In genomic region chr1:77304770-77305169, GRCm38 (mm10) we compare ENCODE assay signal across 25 mouse cellular contexts.
DNase-seq lines count a peak whose midpoint lies in the region; ATAC-seq and TF ChIP-seq lines count a peak whose summit lies in the region.
"Had no signal": no experiment of that assay in that cellular context is flagged by ENCODE, and none has a peak within 500 bp of the region (broad histone marks: within the 10 kb centered on the region; RNA-seq: fewer than 3 reads in every experiment).

No protein-coding gene starts in this region.

- H3K27ac ChIP-seq in kidney, embryonic 14.5 days (ENCODE audit: low read depth, low read length), result no peak overlapping the region
- H3K27ac ChIP-seq in kidney, postnatal 0 days, result no peak overlapping the region
- H3K27ac ChIP-seq: embryonic facial prominence, embryonic 12.5 days; embryonic facial prominence, embryonic 15.5 days; gastrocnemius, adult 2 months; hindbrain, embryonic 15.5 days had no signal

- DNase-seq in embryo, embryonic 9.5 days (ENCODE audit: extremely low spot score), result peak; percentile 34
- DNase-seq in embryo, embryonic 10 days (ENCODE audit: low spot score), result no peak
- DNase-seq in kidney, adult 18-20 months, result no peak
- peak; percentile 39 for DNase-seq in kidney, postnatal 0 days (ENCODE audit: low spot score)
- no peak for DNase-seq in kidney, postnatal 36 days
- no peak for DNase-seq in thymus, postnatal 36 days
- DNase-seq: adrenal gland, postnatal 10 days; adrenal gland, postnatal 36 days; B cell, adult 2 months; cerebellum, adult 18-20 months; cerebellum, adult 9-10 months; cerebellum, postnatal 14 days; forebrain, postnatal 0 days; gastrocnemius, adult 2 months; gastrocnemius, postnatal 14 days; heart, adult 11 months had no signal

- H3K9ac ChIP-seq in kidney, embryonic 14.5 days (ENCODE audit: low read depth, low read length), result no peak overlapping the region
- no peak overlapping the region for H3K9ac ChIP-seq in kidney, postnatal 0 days (ENCODE audit: low read depth, low read length)
- H3K9ac ChIP-seq: embryonic facial prominence, embryonic 12.5 days; embryonic facial prominence, embryonic 15.5 days; forebrain, postnatal 0 days; hindbrain, embryonic 15.5 days had no signal

- WGBS in kidney, embryonic 14.5 days, result 38% methylated on average over 2 of the region's 2 CpGs
- WGBS in kidney, postnatal 0 days, result 52% methylated on average over 2 of the region's 2 CpGs

- no peaks in the 10 kb centered on the region for H3K36me3 ChIP-seq in kidney, embryonic 14.5 days (ENCODE audit: control insufficient read depth, insufficient read depth, low read length)
- H3K36me3 ChIP-seq in kidney, postnatal 0 days (ENCODE audit: insufficient read depth, low read length), result no peaks in the 10 kb centered on the region
- H3K36me3 ChIP-seq: embryonic facial prominence, embryonic 12.5 days; embryonic facial prominence, embryonic 15.5 days; G1E; hindbrain, embryonic 15.5 days had no signal

- TF ChIP-seq CTCF in kidney, postnatal 0 days (IDR thresholded peaks at IDR 0.05; ENCODE audit: low read depth), result no peak

- no peak overlapping the region for H3K4me2 ChIP-seq in kidney, embryonic 14.5 days (replicated peaks; ENCODE audit: low read depth, low read length)
- no peak overlapping the region for H3K4me2 ChIP-seq in kidney, postnatal 0 days (ENCODE audit: low read length)
- H3K4me2 ChIP-seq: embryonic facial prominence, embryonic 12.5 days; embryonic facial prominence, embryonic 15.5 days; heart, embryonic 11.5 days; hindbrain, embryonic 15.5 days had no signal

- ATAC-seq in kidney, embryonic 14.5 days (ENCODE audit: low FRiP score, low TSS enrichment), result peak; percentile 89
- no peak for ATAC-seq in kidney, postnatal 0 days (replicated peaks; ENCODE audit: low FRiP score, low read depth)
- ATAC-seq: forebrain, embryonic 14.5 days; forebrain, postnatal 0 days; Patski had no signal

- no peaks in the 10 kb centered on the region for H3K9me3 ChIP-seq in kidney, embryonic 14.5 days (ENCODE audit: control insufficient read depth, low read length)
- no peaks in the 10 kb centered on the region for H3K9me3 ChIP-seq in kidney, postnatal 0 days (replicated peaks; ENCODE audit: low read length)
- H3K9me3 ChIP-seq: embryonic facial prominence, embryonic 12.5 days; embryonic facial prominence, embryonic 15.5 days; hindbrain, embryonic 15.5 days had no signal

- no peak overlapping the region for H3K4me3 ChIP-seq in kidney, embryonic 14.5 days (ENCODE audit: low read length)
- no peak overlapping the region for H3K4me3 ChIP-seq in kidney, postnatal 0 days (replicated peaks; ENCODE audit: low read depth, low read length)
- H3K4me3 ChIP-seq: embryonic facial prominence, embryonic 12.5 days; embryonic facial prominence, embryonic 15.5 days; gastrocnemius, adult 2 months; hindbrain, embryonic 15.5 days had no signal

- H3K4me1 ChIP-seq in kidney, embryonic 14.5 days (ENCODE audit: control insufficient read depth, insufficient read depth, low read length), result no peaks in the 10 kb centered on the region
- no peaks in the 10 kb centered on the region; the same call in 1 of the 2 replicates for H3K4me1 ChIP-seq in kidney, postnatal 0 days (replicated peaks; ENCODE audit: insufficient read depth, low read length)
- H3K4me1 ChIP-seq: embryonic facial prominence, embryonic 15.5 days; hindbrain, embryonic 15.5 days had no signal

- no peaks in the 10 kb centered on the region for H3K27me3 ChIP-seq in kidney, embryonic 14.5 days (ENCODE audit: control insufficient read depth, insufficient read depth, low read length)
- no peaks in the 10 kb centered on the region for H3K27me3 ChIP-seq in kidney, postnatal 0 days (ENCODE audit: insufficient read depth, low read length)
- H3K27me3 ChIP-seq: CH12.LX; embryonic facial prominence, embryonic 12.5 days; embryonic facial prominence, embryonic 15.5 days; hindbrain, embryonic 15.5 days; Patski had no signal

Comparison
In these comparisons a context has a peak if more than half of its experiments do, and no peak if none do; other contexts are left out.
1. DNase-seq: peak in embryo, embryonic 9.5 days (single experiment) and kidney, postnatal 0 days (single experiment); none in embryo, embryonic 10 days (single experiment), kidney, adult 18-20 months (single experiment), kidney, postnatal 36 days (0 of 2) and thymus, postnatal 36 days (0 of 2).